Mouse (Mus musculus) thymus, adult 2 months (tissue): ENCODE measurements at regions not wholly inside any gene's neighbourhood (a gene's known extent, or its start where the extent isn't known, plus 50 kb on each side); places are given as distances from the start of the nearest gene placed in this dataset.

ENCODE experiments used
- CTCF ChIP-seq: fragments of 200-500 bp; IDR thresholded peaks from 2 replicates; pipeline ENCODE4 v1.5.1; 2012; ENCODE audit warnings: mild to moderate bottlenecking, control low read depth, low read length, moderate library complexity, borderline replicate concordance; ENCODE audit not compliant: control insufficient read depth, poor library complexity, insufficient read depth; ENCODE audit errors: extremely low read depth
- POLR2A ChIP-seq: fragments of 200-500 bp; IDR thresholded peaks from 2 replicates; pipeline ENCODE4 v1.6.1; 2012; ENCODE audit warnings: mild to moderate bottlenecking, low read length, control low read depth, moderate library complexity; ENCODE audit not compliant: control insufficient read depth, poor library complexity, insufficient read depth; ENCODE audit errors: extremely low read depth

DNA sequence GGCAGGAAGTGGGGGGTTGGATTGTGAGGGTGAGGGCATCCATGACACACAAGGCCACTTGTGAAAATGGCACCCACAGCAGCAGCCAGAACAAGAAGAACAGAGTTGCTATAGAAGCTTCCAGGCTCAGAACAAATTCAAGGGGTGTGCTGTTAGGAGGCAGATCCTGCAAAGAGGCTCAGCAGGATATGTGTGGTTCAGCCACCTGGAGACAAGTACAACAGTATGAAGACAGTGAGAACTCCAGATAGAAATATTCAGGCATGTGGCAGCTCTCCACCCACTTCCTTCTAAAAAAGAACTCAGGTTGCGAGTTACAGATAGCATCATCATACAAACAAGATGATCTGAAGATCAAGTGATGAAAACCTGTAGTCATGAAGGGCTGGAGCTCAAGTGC, 544.9 kb upstream of the Tnp1 start:
- TF ChIP-seq POLR2A: no peak
- no peak for TF ChIP-seq CTCF
